Mouse (Mus musculus) left cerebral cortex, postnatal 25 days (tissue): Measurements from ENCODE around the gene Plppr1. TPM values are rescaled to one million over a fixed set of nuclear protein-coding genes. Genes with fewer than 3 reads are reported as not detected.
A peak's percentile ranks its signal among the peaks of the same experiment; 100 is the strongest.

ENCODE experiments used
- DNase-seq, 2 experiments: peaks; one replicate each; pipeline ENCODE4 v3.0.0; 2022; ENCODE audit warnings: low spot score in 2 of 2, mixed read lengths in 1 of 2
- intact Hi-C: fragments of 180-260 bp; cut with DNase I; formaldehyde crosslinking; loops from one replicate; pipeline ENCODE4 v1.15.1; 2025
- total RNA-seq, 2 experiments: library from RNA; stranded (reverse); gene quantifications; 2 replicates each; pipeline ENCODE4 v1.2.3; 2021

The Plppr1 gene
- total RNA-seq, 2 experiments from 2014 or later, result 8.6 to 13.9 TPM

DNA sequence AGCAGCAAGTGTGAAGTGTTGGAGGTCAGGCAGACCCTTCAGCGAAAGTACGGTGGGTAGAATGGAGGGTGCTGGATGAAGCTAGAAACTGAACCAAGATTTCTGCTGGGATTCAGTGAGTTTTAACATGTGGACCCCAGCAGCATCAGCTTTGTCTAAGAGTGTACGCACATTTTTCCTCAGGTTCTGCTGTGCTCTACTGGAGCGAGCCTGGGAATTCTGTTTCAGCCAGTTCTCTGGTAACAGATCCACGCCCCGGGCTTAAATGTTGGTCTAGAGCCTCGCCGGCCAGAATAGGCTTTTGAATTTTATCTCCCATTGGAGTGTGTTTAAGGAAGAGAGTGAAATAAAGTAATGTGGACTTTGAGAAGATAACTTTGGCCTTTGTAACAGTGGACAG, 45.8 kb downstream of the Plppr1 start:
- intact Hi-C loops, result no loop called here
- no peak for DNase-seq

DNA sequence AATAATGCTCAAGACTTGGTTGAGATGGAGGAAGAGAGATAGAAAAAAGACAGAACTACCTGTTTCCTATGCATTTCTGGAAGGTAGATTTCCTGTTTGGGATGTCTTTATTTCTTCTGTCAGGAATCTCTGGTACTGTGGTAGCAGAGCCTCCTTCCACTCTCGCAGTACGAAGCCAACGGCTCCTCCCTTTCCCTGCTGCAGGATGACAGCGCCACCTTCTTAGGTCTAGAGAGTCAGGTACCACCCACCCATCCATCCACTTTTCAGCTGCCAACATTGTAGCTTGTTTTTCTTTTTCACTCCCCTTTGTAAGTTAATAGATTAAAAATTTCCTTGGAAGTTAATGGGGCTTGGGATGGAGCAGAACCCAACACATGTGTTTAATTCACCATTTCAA, 48.8 kb downstream of the Plppr1 start:
- no peak for DNase-seq
- intact Hi-C loops, result no loop called here

DNA sequence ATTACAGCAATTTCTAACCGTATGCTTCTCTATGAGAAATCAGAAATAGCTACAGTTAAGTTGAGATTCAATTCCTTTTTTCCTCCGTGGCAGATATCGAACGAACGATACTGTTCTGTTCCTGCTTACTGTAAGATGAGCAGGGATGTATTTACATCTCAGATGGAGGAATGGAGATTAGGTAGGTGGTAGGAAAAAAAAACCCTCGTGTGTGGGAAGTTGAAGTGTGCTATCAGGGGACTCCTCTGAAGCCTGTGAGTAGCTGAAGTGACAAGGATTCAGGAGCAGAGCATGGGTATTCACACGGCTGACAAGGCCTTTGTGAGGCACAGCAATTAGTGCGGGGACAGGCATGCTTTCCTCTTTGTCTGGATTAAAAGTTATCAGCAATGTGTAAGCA, 49.3 kb downstream of the Plppr1 start:
- DNase-seq, result peak; percentile 28 to 83
- intact Hi-C loops, result no loop called here

DNA sequence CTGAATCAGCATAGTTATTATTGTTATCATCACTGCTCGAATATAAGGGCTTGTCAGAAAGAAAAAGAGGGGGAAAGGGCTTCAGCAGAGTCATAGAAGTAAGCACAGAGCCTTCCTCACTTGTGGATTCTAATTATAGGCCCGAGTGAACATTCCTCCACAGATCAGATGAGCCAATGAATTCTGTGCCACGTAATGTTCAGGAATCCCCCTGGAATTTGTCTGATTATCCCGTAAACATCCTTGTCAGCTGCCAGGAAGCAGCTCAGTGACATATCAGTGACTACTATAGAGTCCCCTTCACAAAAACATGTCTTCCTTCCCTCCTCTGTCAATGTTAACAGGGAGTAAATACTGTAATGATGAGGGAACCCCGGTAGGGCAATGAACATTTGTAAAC, 50.9 kb downstream of the Plppr1 start:
- intact Hi-C loops, result no loop called here
- DNase-seq, result no peak

DNA sequence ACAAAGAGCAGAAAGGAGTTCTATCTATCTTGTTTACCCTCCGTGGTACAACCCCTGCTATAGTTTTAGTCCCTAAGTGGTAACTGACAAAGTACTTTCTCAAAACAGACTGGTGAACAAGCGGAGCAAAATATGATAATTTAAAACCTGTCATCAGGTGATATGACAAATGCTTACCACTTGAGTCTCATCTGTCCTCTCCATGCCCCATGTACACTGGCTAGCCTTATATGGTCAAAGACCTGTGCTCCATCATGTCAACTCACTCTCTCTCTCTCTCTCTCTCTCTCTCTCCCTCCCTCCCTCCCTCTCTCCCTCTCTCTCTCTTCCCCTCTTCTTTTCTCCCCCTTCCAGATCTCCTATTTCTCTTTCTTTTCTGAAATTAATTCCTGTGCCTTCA, 59.8 kb downstream of the Plppr1 start:
- intact Hi-C loops, result no loop called here
- no peak for DNase-seq

DNA sequence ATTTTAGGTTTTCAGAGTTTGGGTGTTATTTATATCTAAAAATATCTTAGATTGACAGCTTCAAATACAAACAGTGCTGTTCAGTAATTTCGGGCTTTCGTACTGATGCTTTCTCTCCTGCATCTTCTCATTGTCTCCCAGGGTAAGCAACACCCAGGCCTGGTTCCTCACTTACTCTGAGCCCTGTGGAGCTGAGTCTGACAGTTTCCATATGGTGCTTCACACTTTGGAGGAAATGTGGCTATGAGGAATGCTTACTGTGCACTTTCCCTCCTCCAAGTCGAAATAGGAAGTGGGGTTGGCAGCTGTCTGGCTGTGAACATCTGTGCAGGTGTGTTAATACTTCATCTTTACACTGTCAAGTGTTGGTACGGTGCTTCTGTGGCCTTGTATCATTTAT, 85.7 kb downstream of the Plppr1 start:
- no peak for DNase-seq
- intact Hi-C loops, result no loop called here

DNA sequence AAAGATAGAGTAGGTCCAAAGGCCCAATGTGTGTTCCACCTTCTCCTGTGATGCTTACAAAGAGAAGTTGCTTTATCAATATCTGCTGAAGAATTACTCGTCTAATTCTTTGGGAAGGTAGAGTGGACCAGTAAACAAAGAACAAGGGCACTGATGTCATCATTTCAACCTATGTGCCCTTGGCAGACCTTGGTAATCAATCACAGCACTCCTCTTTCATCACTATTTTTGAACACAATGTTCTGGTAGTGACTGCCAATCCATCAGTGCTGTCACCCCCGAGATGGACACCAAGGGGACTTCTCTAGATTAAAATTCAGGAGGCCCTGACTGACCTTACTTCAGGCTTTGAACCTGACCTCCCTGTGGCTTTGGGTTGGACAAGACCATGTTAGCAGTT, 89.7 kb downstream of the Plppr1 start:
- intact Hi-C loops, result no loop called here
- no peak for DNase-seq

DNA sequence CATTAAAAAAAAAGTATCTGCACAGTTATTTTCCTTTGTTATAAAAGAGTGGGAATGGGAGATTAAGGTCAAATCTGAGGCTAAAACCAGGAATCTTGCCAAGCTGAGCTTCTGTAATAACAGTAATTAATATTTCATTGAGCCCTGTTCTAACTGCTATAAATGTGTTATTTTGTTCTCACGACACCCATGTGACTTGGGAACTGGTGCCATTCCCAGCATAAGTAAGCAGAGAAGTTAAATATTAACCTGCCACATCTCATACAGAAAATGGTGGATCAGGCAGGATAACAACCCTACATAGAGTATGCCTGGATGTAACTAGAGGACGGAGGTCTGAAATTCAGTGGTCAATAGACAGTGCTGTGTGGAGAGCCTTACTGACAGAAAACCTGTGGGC, 90.2 kb downstream of the Plppr1 start:
- no peak for DNase-seq
- intact Hi-C loops, result no loop called here

DNA sequence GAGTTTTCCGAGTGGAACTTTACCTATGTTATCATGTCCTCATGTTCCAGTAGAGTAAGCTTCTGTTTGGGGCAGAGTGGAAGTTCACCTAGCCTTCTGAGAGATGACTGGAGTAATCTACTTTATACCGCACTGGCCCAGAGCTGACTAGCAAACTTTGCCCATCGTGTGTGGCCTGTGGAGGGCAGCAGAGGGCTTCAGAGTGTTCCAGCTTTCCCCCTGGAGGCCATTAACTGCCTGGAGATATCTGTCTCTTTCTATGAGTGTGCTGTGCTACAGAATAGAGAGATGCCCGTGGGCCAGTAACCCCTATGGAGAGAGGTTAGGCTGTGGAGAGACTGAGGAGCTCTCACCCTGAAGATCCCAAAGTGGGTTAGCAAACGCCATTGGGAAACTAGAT, 94.8 kb downstream of the Plppr1 start:
- intact Hi-C loops, result loop anchor here (5.0 kb wide), 4 partner anchors 92 to 462 kb away; no protein-coding TSS in a partner anchor
- peak; percentile 47 to 76 for DNase-seq

DNA sequence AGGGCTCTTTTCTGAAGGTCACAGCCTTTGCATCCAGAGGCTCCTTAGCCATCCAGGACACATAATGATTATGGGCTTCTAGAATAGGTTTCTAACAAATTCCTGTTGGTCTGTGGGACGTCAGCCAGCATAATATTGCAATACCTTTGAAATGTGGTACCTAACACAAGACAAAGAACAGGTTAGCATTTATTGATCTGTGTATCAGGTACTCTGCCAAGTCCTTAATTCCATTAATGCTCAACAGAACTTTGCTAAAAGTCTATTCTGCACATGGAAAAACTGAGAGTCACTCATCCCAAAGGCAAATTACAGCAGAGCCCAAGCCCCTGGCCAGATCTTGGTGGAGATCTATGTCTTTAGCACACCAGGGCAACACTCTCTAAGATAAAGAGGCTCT, 97.7 kb downstream of the Plppr1 start:
- intact Hi-C loops, result no loop called here
- DNase-seq, result no peak

DNA sequence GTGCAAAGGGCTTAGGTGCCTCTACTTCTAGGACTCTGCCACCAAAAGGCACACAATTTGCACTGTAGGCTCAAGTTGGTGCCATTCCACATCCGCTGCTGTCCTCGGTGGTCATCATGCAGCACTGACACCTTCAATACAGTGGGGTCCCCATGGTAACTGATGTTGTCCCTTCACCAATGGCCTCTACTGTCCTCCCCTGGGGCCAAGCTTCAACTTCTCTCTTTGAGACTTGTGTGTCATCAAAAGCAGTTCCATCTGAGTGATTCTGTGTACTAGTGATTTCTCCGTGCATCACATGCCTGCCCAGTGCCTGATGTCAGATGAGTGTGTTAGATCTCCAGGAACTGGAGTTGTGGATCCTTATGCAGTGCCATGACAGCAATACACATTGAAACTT, 104.2 kb downstream of the Plppr1 start:
- intact Hi-C loops, result no loop called here
- DNase-seq, result no peak

DNA sequence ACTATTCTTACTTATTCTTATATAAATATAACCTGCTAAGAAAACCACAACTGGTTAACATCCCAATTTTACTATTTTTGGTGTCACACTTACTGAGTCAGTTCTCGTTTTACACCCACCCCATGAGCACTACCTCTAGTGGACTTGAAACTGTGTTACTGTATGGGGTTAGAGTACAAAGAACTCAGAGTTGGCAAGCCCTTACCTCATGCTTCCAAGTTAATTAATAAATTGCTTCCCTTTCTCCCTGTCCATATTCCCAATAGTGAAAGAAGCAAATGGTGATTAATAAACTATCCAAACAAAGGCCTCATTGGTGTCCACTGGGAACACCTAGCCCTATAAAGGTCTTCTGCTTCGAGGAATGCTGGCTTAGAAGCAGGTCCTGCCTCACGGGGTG, 107.3 kb downstream of the Plppr1 start:
- intact Hi-C loops, result no loop called here
- DNase-seq, result no peak

DNA sequence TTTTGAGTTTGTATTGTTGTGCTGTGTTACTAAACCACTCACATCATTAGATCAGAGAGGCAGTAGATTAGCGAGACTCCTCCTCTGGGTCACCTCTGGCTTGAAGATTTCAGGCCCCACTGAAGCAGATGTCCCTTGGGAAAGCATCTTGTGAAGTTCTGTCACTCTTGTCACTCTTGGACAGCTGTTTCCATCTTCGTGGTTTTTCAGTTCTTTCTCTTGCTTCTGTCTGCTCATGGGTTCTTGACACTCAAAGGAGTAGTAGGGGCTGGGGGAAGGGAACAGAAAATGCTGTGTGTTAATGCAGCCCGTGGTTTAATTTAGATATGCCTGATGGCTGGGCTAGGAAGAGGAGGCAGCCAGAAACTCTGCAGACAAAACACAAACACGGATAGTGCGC, 108.0 kb downstream of the Plppr1 start:
- DNase-seq, result no peak
- intact Hi-C loops, result no loop called here

DNA sequence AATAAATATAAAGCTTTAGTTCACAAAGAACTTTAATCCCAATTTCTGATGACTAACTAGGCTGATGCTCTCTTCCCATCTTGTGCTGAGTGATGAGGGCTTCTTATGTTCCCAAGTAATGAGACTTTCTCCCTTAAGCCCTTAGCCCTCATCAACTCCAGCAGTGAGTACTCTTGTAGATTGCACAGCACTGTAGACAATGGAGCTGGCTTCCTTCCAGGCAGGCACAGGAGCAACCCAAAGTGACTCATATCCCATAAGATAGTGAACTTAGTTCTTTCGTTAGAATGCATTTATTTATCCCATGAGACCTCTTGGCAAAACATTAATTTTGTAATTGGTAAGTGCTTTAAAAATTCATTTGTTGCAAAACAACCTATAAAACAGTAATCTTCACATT, 110.4 kb downstream of the Plppr1 start:
- DNase-seq, result no peak
- intact Hi-C loops, result no loop called here

DNA sequence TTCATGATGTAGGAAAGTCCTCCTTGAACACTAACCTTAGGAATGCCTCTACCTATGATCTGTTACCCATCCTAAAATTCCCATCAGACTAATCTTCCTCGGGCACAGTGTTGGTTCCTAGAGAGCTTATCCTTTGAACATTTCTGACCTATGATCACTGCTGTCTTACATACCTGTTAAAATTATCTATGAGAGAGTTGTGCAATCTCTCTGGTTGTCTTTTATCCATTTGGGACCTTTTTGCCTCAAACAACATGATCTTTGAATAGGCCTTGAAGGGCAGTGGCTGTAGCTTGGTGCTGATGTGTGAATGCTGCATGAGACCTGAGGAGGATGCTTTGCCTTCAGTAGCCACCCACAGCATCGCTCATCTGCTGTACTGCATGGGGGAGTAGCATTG, 119.0 kb downstream of the Plppr1 start:
- intact Hi-C loops, result no loop called here
- DNase-seq, result no peak

DNA sequence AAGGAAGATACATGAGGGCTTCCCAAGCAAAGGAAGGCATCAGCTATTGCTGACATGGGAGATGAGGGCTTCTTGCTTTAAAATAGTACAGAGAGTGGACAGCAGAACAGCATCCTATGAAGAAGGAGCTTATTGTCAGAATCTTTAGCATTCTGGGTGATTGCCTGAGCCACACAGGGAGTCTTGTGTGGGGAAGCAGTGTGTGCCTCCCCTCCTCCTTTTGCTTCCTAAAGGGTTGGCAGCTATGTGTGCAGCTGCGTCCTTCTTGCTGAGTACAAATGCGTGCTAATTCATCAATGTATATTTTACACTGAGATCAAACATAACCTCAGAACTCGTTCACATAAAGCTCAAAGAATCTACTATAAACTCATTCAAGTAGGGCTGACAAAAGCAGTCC, 119.8 kb downstream of the Plppr1 start:
- intact Hi-C loops, result no loop called here
- DNase-seq, result no peak

DNA sequence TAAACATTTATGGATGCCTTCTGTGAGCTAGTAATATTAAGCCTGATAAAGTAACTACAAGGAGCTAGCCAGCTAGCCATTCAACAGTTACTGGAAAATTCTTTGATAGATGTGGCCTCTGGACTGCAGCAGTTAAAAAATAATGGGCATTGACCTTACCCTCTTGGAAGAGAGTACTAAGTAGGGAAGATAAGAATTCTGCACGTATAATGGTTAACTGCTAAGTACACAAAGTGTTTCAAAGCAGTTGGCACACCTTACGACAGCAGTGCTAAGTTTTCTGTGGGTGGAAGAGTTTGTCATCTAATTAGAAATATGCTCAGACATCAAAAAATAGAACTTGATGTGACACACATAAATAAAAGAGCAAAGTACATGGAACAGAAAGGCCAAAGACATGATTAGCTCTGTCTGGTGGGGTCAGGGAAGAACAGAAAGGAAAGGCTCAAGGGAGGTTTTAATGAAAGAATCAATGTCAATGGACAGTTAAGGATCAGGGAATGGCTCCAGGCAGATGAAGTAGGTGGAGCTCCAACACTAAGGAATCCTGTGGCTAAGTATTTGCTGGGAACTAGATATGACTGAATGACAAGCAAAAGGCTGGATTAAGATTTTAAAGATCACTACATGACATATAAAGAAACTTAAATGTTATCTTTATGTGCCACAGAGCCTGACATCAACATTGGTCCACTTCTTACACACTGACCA, 120.6 kb downstream of the Plppr1 start:
- DNase-seq, result no peak
- intact Hi-C loops, result no loop called here

DNA sequence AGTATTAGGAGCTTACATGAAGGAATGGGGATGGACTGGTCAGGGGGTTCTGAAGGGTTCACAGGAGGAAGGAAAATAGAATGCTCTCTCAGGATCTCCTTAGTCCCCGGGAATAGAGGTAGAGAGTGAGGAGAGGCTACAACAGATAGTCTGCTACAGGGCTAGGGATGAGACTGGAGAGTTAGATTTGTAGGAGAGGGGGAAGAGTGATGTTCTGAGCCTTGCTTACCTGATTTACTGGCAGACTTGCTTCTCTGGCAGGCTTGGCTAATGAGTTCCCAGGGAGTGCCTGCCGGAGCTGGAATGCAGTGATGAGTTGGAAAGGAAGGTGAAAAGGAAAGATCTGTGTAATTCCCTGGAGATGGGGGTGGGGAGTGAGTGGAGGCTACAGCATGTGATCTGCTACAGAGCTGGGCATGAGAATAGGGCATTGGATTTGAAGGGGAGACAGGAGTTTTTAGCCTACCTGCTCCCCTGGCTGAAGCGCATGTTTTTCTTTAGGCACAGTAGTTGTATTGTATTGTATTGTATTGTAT, 131.0 kb downstream of the Plppr1 start:
- no peak for DNase-seq
- intact Hi-C loops, result no loop called here

DNA sequence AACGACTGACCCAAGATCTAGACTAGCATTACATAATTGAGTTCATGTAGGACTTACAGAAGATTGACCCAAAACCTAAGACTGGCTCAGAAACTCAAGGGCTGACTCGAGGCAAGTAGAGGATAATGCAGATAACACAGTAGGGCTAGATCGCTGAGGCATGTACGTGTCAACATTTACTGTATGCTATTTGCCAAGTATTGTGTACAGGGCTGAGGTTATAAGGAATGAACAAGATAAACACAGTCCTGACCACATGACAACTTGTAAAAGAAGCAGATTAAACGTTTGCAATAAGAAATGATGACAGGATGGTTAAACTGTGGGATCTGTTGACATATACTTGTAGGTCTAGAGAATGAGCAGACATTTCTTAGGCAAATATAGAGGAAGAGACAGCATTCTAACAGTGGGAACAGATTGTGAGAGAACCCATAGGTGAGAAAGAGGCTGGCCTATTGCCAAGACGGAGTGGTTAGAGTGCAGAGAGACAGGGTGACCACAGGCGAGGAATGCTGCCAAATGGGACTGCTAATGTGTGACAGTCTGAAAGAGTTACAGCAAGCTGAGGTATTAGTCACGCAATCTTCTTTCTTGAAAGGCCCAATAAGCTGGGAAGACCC, 138.2 kb downstream of the Plppr1 start:
- no peak for DNase-seq
- intact Hi-C loops, result no loop called here

DNA sequence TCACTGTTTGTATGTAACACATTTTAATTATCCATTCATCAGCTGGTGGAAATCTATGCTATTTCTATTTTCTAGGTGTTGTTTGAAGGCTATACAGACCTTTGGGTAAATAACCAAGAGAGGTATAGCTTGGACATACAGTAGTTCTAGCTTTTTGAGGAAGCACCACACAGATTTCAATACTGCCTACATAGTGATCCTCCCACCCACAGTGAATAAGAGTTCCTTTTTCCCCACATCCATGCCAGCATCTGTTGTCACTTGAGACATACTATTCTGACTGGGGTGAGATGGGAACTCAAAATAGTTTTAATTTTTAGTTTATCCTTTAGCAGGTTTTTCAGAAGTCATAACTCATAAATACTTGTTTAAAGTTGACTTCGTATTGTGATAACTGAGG, 151.4 kb downstream of the Plppr1 start:
- intact Hi-C loops, result no loop called here
- peak in 1 of 2 experiments; percentile 58 for DNase-seq

DNA sequence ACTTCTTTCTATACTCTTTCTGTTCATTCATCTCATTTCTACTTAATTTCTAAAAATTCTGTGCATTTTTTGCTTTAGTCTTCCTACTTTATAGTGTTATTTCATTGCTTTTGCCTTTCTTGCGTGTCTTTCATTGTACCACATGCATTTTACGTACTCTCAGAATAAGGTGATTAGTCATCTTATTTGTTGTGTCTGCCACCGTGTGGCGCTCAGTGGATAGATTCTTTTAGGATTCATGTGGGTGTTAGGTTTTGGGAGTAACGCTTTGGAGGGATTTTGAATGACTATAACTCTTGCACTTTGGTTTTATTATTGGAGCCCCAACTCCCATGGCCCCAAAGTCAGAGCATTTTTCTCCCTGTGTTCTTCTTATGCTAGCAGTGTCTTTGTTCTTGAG, 152.5 kb downstream of the Plppr1 start:
- peak in 1 of 2 experiments; percentile 28 for DNase-seq
- intact Hi-C loops, result no loop called here
